Mouse (Mus musculus): ENCODE data around the gene Cracr2b. TPM values are rescaled to one million over a fixed set of nuclear protein-coding genes. Genes with fewer than 3 reads are reported as not detected.

Gene Cracr2b
- polyA plus RNA-seq, 1 experiment from 2014 or later: 24.9 TPM

DNA sequence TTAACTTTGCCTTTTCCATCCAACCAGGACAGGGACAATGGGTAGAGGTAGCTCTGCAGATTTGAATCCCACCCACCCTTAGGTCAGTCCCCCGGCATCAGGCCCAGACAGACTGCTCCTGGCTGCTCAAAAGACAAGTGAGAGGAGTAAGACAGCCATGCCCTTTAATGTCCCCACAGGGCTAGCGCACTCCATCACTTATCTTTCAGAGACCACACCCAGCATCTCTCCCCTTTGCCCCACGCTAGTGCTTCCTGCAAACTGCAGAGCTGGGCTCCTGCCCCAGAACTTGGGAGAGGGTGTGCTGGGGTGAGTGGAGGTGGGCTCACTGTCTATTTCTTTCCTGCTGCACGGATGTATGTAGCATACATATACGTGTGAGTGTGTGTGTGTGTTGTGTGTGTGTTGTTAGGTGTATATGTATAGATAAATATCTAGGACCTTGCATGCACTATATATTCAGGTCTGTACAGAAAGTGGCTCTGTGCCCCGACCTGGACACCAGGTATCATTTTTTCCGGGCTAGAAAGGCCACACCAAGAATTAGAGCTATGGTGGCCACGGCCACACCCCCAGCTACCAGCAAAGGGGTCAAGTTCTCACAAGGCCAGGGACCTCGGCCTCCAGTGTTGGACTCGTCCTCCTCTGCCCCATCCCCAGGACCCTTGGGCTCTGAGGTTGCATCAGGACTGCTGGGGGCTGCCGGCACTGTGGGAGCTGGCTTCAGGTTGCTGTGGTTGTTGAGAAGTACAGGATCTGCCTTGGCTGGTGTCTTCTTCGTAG, 33.8 kb upstream of the Cracr2b start:
- Histone ChIP-seq H3K4me2 (no peak overlapping the region), H3K9ac (no peak overlapping the region), H3K4me3 (no peak overlapping the region), H3K9me3 (replicated peaks) (no peaks in the 10 kb centered on the region), H3K4me1 (replicated peaks) (peaks cover 24% of the 10 kb centered on the region), H3K27ac (no peak overlapping the region), H3K27me3 (no peaks in the 10 kb centered on the region), H3K36me3 (no peaks in the 10 kb centered on the region; the same call in none of the 2 replicates)
- WGBS: 75% methylated on average over 12 of the region's 12 CpGs
- ATAC-seq (replicated peaks; ENCODE audit: insufficient number of reproducible peaks, insufficient read depth, low FRiP score, low read depth): no peak

DNA sequence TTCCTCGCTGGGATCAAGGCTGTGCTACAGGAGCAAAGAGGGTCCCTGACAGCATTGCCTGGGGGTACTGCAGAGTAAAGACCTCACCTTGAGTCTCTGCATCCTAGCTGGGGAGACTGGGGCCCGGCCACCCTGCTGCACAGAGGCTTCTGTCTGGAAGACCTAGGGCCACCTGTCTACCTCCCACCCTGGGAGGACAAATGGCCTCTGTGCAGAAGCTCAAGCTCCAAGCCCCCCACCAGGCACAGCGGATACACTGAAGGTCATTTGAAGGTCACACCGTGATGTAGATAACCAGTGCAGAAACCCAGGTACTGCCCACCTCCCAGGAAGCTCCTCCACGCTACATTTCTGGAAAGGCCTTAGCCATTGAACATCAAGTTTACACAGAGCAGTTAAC, 32.2 kb upstream of the Cracr2b start:
- Histone ChIP-seq H3K4me2 (peak overlapping the region; percentile 54), H3K9ac (no peak overlapping the region), H3K4me3 (peak overlapping the region; percentile 29), H3K27me3 (no peaks in the 10 kb centered on the region), H3K9me3 (replicated peaks) (no peaks in the 10 kb centered on the region), H3K36me3 (peaks cover 8% of the 10 kb centered on the region), H3K27ac (no peak overlapping the region), H3K4me1 (replicated peaks) (peaks cover 30% of the 10 kb centered on the region)
- WGBS: 53% methylated on average over 5 of the region's 5 CpGs
- ATAC-seq (replicated peaks; ENCODE audit: insufficient number of reproducible peaks, insufficient read depth, low FRiP score, low read depth): no peak

DNA sequence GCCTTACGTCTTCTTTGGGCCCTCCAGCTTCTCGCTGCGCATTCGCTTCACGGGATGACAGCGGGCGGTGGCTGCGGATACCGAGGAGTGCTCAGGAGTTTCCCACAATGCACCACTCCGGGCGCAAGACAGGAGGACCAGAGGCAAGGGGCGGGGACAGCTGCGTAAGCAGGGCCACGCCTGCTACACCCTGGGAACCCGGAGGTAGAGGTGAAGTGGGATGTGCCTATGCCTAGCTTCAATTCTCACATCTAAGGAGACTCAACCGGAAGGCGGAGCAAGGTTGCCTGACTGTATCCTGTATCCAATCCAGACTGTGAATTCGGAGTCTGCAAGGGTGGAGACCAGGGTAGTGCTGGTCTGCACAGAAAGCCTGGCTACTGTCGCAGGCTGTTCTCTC, 31.6 kb upstream of the Cracr2b start, which contains the start of gene Cend1:
Gene Cend1, minus strand, starts transcription at position 182 of the 400 bp plus-strand sequence.
- Histone ChIP-seq H3K9ac (0 out of 2 replicates have a peak within 1 kb of the TSS, but pooled peaks have one; percentile 27), H3K4me2 (peak within 1 kb of the TSS; percentile 54), H3K36me3 (peaks cover 8% of the 10 kb centered on the region), H3K4me3 (peak within 1 kb of the TSS; percentile 29), H3K9me3 (replicated peaks) (no peaks in the 10 kb centered on the region), H3K4me1 (replicated peaks) (peaks cover 36% of the 10 kb centered on the region), H3K27me3 (no peaks in the 10 kb centered on the region), H3K27ac (peak within 1 kb of the TSS; percentile 55)
- 3% methylated on average over 19 of the region's 19 CpGs for WGBS
- ATAC-seq (replicated peaks; ENCODE audit: insufficient number of reproducible peaks, insufficient read depth, low FRiP score, low read depth): no peak; the same call in 1 of the 2 replicates

DNA sequence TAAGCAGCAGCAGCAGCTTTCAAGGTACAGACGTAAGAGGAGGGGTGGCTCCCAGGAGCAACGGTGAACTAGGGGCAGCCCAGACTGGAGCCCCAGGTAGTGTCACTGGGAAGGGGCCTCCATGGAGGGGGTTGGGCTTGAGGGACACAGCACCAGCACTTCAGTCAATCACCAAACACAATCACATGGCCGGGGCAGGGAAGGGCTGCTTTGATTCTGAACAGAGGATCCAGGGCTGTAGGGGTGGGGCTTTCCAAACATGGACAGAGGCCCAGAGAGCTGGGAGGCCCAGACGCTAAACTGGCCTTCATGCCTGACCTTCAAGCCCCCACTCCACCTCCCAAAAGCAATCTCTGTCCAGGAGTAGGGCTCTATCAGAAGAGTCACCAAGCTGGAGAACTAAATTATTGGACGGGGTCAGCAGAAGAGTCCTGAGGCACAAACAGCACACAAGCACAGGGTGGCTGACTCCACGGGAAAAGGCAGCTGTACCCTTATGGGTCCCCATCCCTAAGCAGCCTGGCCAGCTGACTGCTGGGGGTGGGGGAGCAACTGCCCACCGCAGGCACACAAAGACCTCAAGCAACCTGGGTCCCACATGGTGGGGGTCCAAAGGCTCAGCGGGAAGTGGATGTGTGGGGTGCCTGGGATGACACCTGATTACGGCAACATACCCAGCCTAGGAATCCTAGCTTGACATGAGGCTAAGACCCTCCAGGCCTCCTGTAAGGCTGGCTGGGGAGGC, 30.9 kb upstream of the Cracr2b start:
- Histone ChIP-seq H3K9ac (0 out of 2 replicates have a peak overlapping the region, but pooled peaks have one; percentile 27), H3K27me3 (no peaks in the 10 kb centered on the region), H3K27ac (peak overlapping the region; percentile 55), H3K4me2 (peak overlapping the region; percentile 54; the same call in 1 of the 2 replicates), H3K36me3 (peaks cover 8% of the 10 kb centered on the region), H3K4me3 (peak overlapping the region; percentile 29; the same call in 1 of the 2 replicates), H3K4me1 (replicated peaks) (peaks cover 43% of the 10 kb centered on the region), H3K9me3 (replicated peaks) (no peaks in the 10 kb centered on the region)
- ATAC-seq (replicated peaks; ENCODE audit: insufficient number of reproducible peaks, insufficient read depth, low FRiP score, low read depth): 0 out of 2 replicates have a peak, but pooled peaks have one; percentile 21
- 45% methylated on average over 9 of the region's 9 CpGs for WGBS

DNA sequence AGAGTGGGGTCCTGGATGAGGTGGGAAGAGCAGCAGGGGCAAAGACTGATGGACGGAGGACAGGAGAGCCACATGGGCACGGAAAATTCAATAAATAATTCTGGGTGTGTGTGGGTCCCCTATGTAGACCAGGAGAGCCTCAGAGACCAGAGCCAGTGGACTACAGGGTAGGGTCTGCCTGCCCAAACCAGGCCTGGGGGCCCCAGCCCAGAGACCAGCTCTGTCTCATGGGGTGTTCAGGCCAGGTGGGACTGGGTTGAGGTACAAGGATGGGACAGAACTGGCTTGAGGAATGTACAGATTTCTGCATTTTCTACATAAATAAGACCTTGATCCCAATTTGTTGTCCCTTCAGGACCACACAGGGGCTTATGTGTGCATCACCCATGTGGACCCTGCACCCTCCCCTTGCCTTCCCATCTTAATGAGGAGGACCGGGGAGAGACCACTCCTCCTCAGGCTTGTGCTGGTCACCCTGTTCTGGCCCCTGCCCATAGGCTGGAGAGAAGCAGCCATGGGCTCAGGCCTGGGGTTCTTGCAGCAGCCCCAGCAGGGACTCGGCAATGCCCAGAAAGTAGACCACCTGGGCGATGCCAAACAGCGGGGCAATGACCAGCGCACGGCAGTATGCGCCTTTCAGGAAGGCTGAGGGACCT, 30.2 kb upstream of the Cracr2b start:
- peaks cover 48% of the 10 kb centered on the region for H3K4me1 ChIP-seq (replicated peaks)
- H3K36me3 ChIP-seq: peaks cover 8% of the 10 kb centered on the region
- no peak for ATAC-seq (replicated peaks; ENCODE audit: insufficient number of reproducible peaks, insufficient read depth, low FRiP score, low read depth)
- H3K9me3 ChIP-seq (replicated peaks): no peaks in the 10 kb centered on the region
- no peak overlapping the region for H3K27ac ChIP-seq
- no peak overlapping the region for H3K4me3 ChIP-seq
- no peak overlapping the region for H3K9ac ChIP-seq
- WGBS: 92% methylated on average over 9 of the region's 9 CpGs
- H3K27me3 ChIP-seq: no peaks in the 10 kb centered on the region
- no peak overlapping the region for H3K4me2 ChIP-seq

DNA sequence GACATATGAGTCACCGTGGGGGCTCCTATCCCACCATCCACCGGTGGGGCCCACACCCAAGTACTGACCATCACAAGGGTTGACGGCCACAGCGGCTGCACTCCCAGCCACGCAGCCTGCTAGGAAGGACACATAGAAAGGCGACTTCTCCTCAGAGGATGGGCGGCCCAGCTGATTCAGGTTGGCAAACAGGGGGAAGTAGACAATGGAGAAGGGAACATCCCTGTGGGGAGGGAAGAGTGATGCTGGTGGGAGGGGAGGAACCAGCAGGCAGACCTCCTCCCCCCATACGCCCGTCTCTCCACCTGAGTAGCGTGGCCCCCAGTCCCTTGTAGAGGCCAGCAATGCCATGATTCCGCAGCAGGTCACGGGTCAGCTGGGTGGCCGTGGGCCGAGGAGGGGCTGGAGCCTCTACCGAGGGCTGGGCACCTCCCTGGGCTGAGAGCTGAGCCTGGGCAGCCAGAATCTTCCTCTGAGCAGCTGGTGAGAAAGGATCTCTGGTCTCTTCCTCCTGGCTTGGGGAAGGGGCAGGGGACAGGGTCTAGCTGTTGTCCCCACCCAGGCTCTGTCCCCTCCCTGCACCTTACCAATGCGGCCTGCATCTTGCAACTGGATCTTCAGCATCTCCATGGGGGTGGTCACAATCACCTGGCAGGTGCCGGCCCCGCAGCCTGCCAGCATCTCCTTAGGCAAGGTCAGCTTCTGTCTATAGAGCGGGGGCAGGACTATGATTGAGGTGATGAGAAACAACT, 29.3 kb upstream of the Cracr2b start:
- 90% methylated on average over 19 of the region's 19 CpGs for WGBS
- ATAC-seq (replicated peaks; ENCODE audit: insufficient number of reproducible peaks, insufficient read depth, low FRiP score, low read depth): no peak
- no peak overlapping the region for H3K27ac ChIP-seq
- H3K4me3 ChIP-seq: no peak overlapping the region
- H3K9me3 ChIP-seq (replicated peaks): no peaks in the 10 kb centered on the region
- no peak overlapping the region for H3K4me2 ChIP-seq
- H3K36me3 ChIP-seq: peaks cover 8% of the 10 kb centered on the region
- peaks cover 54% of the 10 kb centered on the region for H3K4me1 ChIP-seq (replicated peaks)
- no peaks in the 10 kb centered on the region for H3K27me3 ChIP-seq
- H3K9ac ChIP-seq: no peak overlapping the region

DNA sequence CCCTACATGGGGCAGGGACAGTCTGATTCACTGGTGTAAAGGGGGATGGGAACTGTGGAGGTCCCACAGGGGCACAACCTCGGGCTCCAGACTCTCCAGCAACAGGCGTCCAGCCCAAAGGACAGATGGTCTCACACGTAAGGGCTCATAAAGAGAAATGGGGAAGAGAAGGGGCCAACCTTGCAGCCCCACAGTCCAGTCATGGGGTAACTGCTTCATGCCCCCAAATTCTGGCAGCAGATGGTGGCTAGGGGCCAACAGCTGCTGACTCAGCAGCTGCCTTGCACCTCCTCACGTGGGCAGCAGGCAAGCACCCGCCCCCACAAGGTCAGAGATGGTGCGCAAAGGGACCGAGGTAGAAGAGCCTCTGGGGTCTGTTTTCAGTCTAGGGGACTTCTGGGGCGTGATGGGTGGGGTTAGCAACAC, 28.7 kb upstream of the Cracr2b start:
- H3K9me3 ChIP-seq (replicated peaks): no peaks in the 10 kb centered on the region
- ATAC-seq (replicated peaks; ENCODE audit: insufficient number of reproducible peaks, insufficient read depth, low FRiP score, low read depth): no peak
- no peaks in the 10 kb centered on the region for H3K27me3 ChIP-seq
- H3K36me3 ChIP-seq: peaks cover 8% of the 10 kb centered on the region
- peaks cover 60% of the 10 kb centered on the region for H3K4me1 ChIP-seq (replicated peaks)
- WGBS: 76% methylated on average over 8 of the region's 8 CpGs
- H3K27ac ChIP-seq: no peak overlapping the region
- H3K4me2 ChIP-seq: no peak overlapping the region
- no peak overlapping the region for H3K9ac ChIP-seq
- no peak overlapping the region for H3K4me3 ChIP-seq

DNA sequence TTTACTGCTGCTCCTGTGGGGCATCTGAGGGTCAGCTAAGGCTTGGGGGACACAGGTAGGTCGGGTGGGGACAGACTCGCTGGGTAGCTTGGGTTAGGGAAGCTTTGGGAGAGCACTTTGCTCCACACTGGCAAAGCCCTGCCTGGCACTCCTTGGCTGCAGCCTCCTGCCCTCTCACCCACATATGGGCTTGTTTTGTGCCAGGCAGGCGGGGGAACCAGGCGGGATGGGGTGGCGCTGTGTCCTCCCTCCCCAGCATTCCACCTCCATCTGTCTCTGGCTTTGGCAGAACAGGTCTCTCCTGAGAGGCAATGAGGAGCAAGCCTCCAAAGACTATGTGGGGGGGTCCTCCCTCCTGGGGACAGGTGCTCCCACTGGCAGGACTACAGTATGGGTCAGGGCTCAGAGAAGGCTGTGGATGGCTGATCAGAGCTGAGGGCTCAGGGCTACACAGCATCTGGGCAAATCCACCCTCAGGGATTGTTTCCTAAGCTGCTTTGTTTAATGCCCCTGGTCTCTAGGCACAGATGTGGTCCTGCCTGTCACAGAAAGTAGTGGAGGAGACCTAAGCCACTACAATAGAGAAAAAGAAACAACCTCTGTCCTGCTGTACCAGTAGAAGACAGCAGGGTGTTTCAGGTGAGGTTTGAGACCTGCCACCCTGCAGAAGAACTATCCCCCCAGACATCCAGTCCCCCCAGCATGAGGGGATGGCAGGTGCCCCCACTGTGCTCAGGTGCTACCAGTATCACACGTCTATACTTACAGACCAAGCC, 28.0 kb upstream of the Cracr2b start:
- peaks cover 64% of the 10 kb centered on the region for H3K4me1 ChIP-seq (replicated peaks)
- H3K27ac ChIP-seq: no peak overlapping the region
- H3K9me3 ChIP-seq (replicated peaks): no peaks in the 10 kb centered on the region
- H3K4me2 ChIP-seq: no peak overlapping the region
- ATAC-seq (replicated peaks; ENCODE audit: insufficient number of reproducible peaks, insufficient read depth, low FRiP score, low read depth): no peak
- H3K27me3 ChIP-seq: no peaks in the 10 kb centered on the region
- H3K9ac ChIP-seq: no peak overlapping the region
- H3K4me3 ChIP-seq: no peak overlapping the region
- WGBS: 88% methylated on average over 6 of the region's 6 CpGs
- peaks cover 8% of the 10 kb centered on the region for H3K36me3 ChIP-seq

DNA sequence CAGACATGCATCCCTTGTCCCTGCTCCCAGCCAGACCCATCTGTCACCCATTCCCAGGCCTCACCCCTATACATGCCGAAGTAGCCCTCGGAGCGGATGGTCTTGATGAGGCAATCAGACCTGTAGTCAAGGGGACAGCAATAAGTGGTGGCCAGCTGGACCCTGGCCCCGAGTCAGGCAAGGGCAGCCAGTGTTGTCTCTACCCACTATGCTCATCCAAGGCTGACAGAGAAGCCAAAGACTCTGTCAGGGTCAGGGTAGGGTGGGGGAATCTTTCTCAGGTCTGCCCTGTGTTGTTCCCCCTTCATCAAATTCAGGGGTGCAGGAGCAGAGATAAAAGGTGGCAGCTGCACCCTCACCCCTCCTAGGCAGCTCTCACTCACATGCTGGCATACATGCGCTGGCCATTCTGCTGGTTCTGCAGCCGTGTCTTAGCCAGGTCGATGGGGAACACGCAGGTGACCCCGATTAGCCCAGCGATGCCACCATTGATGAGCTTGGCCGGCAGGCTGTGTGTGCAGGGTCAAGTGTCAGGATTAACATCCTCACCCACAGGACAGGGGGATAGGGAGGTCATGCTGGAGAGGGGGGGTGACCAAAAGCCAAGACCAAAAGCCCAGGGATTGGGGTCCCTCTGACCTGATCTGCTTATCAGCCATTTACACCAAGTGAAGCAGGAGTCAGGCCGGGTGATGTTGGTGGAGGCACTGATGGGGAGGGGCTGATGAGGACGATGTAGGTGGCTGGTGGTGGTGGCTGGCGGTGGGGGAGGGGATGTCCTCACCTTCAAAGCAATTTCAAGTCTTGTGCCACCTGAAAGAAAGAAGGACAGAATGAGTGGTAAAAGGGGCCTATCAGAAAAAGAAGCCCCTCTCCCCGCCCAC, 27.1 kb upstream of the Cracr2b start:
- H3K4me3 ChIP-seq: peak overlapping the region; percentile 58
- H3K4me1 ChIP-seq (replicated peaks): peaks cover 58% of the 10 kb centered on the region
- no peaks in the 10 kb centered on the region for H3K9me3 ChIP-seq (replicated peaks)
- ATAC-seq (replicated peaks; ENCODE audit: insufficient number of reproducible peaks, insufficient read depth, low FRiP score, low read depth): no peak
- peak overlapping the region; percentile 86 for H3K4me2 ChIP-seq
- peaks cover 14% of the 10 kb centered on the region for H3K36me3 ChIP-seq
- 74% methylated on average over 15 of the region's 15 CpGs for WGBS
- peak overlapping the region; percentile 61 for H3K9ac ChIP-seq
- H3K27ac ChIP-seq: no peak overlapping the region
- no peaks in the 10 kb centered on the region for H3K27me3 ChIP-seq
